Mouse (Mus musculus) R1 (cell line): ENCODE data around the gene Gm17027.
"Not testable (repeated sequence)": the region's sequence is repeated elsewhere in the genome, so short reads cannot be mapped to it uniquely, and the experiment has no call there.

Experiments used
- DNase-seq: peaks from one replicate; pipeline ENCODE4 v3.0.0-alpha.2; 2018; ENCODE audit warnings: low read depth, low spot score

Gm17027 gene

GRCm38 (mm10) chr14:42162522-42162921, at the start of gene Gm17027:
TSS of gene Gm17027 (minus strand) at chr14:42162622.
- DNase-seq = not testable (repeated sequence)

GRCm38 (mm10) chr14:42190691-42191090, 28.3 kb upstream of the Gm17027 start, which contains the start of gene Gm3573:
TSS of gene Gm3573 (minus strand) at chr14:42190791.
- DNase-seq = not testable (repeated sequence)

GRCm38 (mm10) chr14:42183936-42184335, 21.5 kb upstream of the Gm17027 start:
- not testable (repeated sequence) for DNase-seq

- not testable (repeated sequence) for DNase-seq
Measured at GRCm38 (mm10) chr14:42134571-42134970, 27.9 kb downstream of the Gm17027 start.

- not testable (repeated sequence) for DNase-seq
Measured at GRCm38 (mm10) chr14:42133806-42134205, 28.6 kb downstream of the Gm17027 start.

- DNase-seq = not testable (repeated sequence)
Measured at GRCm38 (mm10) chr14:42117269-42117668, 45.2 kb downstream of the Gm17027 start, which contains the start of gene Gm7951. TSS of gene Gm7951 (minus strand) at chr14:42117369.
